Mouse (Mus musculus): ENCODE measurements at regions not wholly inside any gene's neighbourhood (a gene's known extent, or its start where the extent isn't known, plus 50 kb on each side); places are given as distances from the start of the nearest gene placed in this dataset.
A peak's percentile ranks its signal among the peaks of the same experiment; 100 is the strongest.

DNA sequence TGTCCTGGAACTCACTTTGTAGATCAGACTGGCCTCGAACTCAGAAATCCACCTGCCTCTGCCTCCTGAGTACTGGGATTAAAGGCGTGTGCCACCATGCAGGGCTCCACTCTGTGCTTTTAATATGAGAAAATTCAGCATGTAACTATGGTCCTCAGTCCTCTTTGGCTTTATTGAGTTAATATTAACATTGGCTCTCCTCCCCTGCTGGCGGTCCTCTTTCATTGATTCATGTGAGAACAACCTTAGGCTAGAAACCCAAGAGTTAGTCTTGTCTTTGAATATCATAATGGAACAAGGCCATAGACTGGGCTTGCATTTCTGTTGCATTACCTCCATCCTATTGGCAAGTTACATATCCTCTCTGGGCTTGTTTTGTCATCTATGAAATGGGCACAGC lies 216.1 kb upstream of the Gmds start:
- Histone ChIP-seq H3K9me3 (ENCODE audit: control insufficient read depth, low read length) (no peaks in the 10 kb centered on the region), H3K4me1 (replicated peaks; ENCODE audit: control insufficient read depth, insufficient read depth) (no peaks in the 10 kb centered on the region), H3K27ac (replicated peaks) (no peak overlapping the region), H3K4me2 (replicated peaks; ENCODE audit: low read depth) (no peak overlapping the region), H3K36me3 (ENCODE audit: control insufficient read depth, insufficient read depth, low read length) (no peaks in the 10 kb centered on the region), H3K27me3 (ENCODE audit: control insufficient read depth, insufficient read depth, low read length) (no peaks in the 10 kb centered on the region), H3K9ac (ENCODE audit: low read length) (no peak overlapping the region), H3K4me3 (ENCODE audit: low read depth, low read length) (no peak overlapping the region)
- 90% methylated on average over 3 of the region's 3 CpGs for WGBS
- DNase-seq (ENCODE audit: low spot score) (no peak), ATAC-seq (ENCODE audit: low FRiP score, low TSS enrichment) (no peak)
- TF ChIP-seq CTCF (IDR thresholded peaks at IDR 0.05; ENCODE audit: low read depth) (no peak), EP300 (optimal IDR thresholded peaks at IDR 0.05) (no peak)

DNA sequence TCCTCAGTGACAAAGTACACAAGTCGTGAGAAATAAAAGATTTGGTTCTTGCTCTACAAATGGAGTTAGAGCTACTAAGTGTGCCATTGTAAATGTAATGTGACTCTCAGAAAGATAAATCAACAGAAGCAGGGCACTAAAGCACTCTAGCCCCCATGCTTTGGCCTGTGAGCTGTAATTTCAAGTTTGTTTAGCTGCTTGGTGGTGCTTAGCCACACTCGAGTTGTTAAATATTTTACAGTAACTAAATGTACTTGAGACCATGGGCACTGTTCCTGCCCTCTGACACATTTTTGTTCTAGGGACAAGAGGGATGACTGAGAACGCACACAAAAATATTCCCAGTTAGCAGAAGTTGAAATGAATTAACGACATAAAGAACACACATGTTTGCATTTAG lies 214.6 kb upstream of the Gmds start:
- ATAC-seq (ENCODE audit: low FRiP score, low TSS enrichment), result no peak
- no peaks in the 10 kb centered on the region for H3K4me1 ChIP-seq (replicated peaks; ENCODE audit: control insufficient read depth, insufficient read depth)
- DNase-seq (ENCODE audit: low spot score), result no peak
- no peak overlapping the region for H3K27ac ChIP-seq (replicated peaks)
- H3K36me3 ChIP-seq (ENCODE audit: control insufficient read depth, insufficient read depth, low read length), result no peaks in the 10 kb centered on the region
- no peak overlapping the region for H3K4me3 ChIP-seq (ENCODE audit: low read depth, low read length)
- no peaks in the 10 kb centered on the region for H3K9me3 ChIP-seq (ENCODE audit: control insufficient read depth, low read length)
- 49% methylated on average over 4 of the region's 4 CpGs for WGBS
- TF ChIP-seq EP300 (optimal IDR thresholded peaks at IDR 0.05), result no peak
- TF ChIP-seq CTCF (IDR thresholded peaks at IDR 0.05; ENCODE audit: low read depth), result no peak
- no peaks in the 10 kb centered on the region for H3K27me3 ChIP-seq (ENCODE audit: control insufficient read depth, insufficient read depth, low read length)
- H3K4me2 ChIP-seq (replicated peaks; ENCODE audit: low read depth), result no peak overlapping the region
- no peak overlapping the region for H3K9ac ChIP-seq (ENCODE audit: low read length)

DNA sequence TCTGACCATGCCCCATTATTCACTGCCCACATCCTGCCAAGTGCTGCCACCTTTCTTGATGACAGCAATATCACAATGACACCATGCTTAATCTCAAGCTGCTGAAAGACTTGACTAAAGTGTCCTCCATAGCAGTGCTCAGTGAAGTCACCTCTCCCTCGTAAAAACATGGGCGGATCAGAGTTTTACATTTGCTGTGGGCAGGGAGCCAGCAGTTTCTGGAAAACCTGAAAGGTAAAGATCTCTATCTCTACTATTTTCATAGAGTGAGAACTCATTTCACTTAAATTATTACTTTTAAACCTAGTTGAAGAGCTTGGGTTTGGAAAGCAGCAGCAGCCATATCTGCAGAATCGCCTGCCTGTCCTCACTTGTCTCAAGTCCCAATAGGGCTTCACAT lies 211.6 kb upstream of the Gmds start:
- DNase-seq (ENCODE audit: low spot score), result no peak

DNA sequence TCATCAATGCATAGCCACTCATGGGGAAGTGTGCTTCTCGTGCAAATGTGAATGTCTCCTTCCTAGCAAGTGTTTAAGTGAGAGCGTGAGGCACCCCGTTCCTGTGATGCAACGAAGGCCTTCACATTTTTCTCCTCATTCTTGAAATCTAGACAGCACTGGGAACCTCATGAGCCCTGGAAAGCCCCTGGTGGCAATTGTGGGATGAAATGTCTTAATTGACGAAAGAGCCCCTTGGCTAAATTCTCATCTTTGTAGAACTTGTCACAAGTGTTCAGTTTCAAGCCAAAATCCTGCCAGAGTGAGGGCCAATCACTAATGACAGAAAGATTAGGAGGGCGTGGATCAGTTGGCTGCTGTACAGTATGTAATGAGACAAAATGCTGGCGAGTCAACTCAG lies 208.6 kb upstream of the Gmds start:
- Histone ChIP-seq H3K4me1 (replicated peaks; ENCODE audit: control insufficient read depth, insufficient read depth) (no peaks in the 10 kb centered on the region), H3K27ac (replicated peaks) (no peak overlapping the region), H3K4me2 (replicated peaks; ENCODE audit: low read depth) (no peak overlapping the region), H3K36me3 (ENCODE audit: control insufficient read depth, insufficient read depth, low read length) (no peaks in the 10 kb centered on the region), H3K9me3 (ENCODE audit: control insufficient read depth, low read length) (no peaks in the 10 kb centered on the region), H3K9ac (ENCODE audit: low read length) (no peak overlapping the region), H3K4me3 (ENCODE audit: low read depth, low read length) (no peak overlapping the region), H3K27me3 (ENCODE audit: control insufficient read depth, insufficient read depth, low read length) (no peaks in the 10 kb centered on the region)
- no peak for TF ChIP-seq CTCF (IDR thresholded peaks at IDR 0.05; ENCODE audit: low read depth)
- no peak for TF ChIP-seq EP300 (optimal IDR thresholded peaks at IDR 0.05)
- 79% methylated on average over 7 of the region's 7 CpGs for WGBS
- ATAC-seq (ENCODE audit: low FRiP score, low TSS enrichment) (no peak), DNase-seq (ENCODE audit: low spot score) (no peak)

More for the DNA sequence above, 211.6 kb upstream of the Gmds start:
- TF ChIP-seq EP300 (optimal IDR thresholded peaks at IDR 0.05) (no peak), CTCF (IDR thresholded peaks at IDR 0.05; ENCODE audit: low read depth) (no peak)
- H3K27ac ChIP-seq (replicated peaks), result no peak overlapping the region
- H3K27me3 ChIP-seq (ENCODE audit: control insufficient read depth, insufficient read depth, low read length), result no peaks in the 10 kb centered on the region
- no peak overlapping the region for H3K4me2 ChIP-seq (replicated peaks; ENCODE audit: low read depth)
- no peaks in the 10 kb centered on the region for H3K4me1 ChIP-seq (replicated peaks; ENCODE audit: control insufficient read depth, insufficient read depth)
- H3K9ac ChIP-seq (ENCODE audit: low read length), result no peak overlapping the region
- no peaks in the 10 kb centered on the region for H3K9me3 ChIP-seq (ENCODE audit: control insufficient read depth, low read length)
- ATAC-seq (ENCODE audit: low FRiP score, low TSS enrichment), result no peak
- no peak overlapping the region for H3K4me3 ChIP-seq (ENCODE audit: low read depth, low read length)
- WGBS, result 60% methylated on average over 3 of the region's 3 CpGs
- no peaks in the 10 kb centered on the region for H3K36me3 ChIP-seq (ENCODE audit: control insufficient read depth, insufficient read depth, low read length)

DNA sequence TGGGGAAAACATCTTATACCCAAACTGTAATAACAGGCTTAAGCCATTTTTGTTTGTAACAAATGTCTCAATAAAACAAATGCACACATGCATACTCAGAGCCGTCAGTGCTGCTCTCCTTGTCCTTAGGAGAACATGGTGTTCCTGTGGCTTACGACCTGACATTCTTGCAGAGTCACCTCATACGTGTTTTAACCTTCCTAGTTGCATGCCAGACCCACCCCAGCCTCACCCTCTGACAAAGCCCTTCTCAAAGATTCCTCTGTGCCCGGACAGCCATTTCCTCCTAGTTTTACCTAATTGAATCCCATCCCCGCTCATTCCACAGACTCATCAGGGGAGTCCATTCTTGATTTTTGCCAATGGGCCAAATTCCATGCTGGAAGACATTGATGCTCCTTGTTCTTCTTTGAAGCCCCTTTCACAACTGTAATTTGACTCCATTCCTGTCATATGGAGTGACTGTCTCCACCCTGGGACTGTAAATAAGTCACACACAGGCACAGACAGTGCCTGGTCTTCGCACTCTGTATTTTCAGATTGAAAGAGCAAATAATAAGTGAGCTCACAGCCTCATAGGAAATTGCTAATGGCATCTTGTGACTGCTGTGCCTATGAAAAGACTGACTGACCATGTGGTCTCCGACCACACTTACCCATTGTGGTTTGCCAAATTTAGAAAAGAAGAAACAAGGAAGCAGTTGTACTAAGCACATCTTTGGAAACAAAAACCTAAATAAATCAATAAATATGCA lies 206.6 kb upstream of the Gmds start:
- H3K4me3 ChIP-seq (ENCODE audit: low read depth, low read length), result no peak overlapping the region
- H3K4me1 ChIP-seq (replicated peaks; ENCODE audit: control insufficient read depth, insufficient read depth), result no peaks in the 10 kb centered on the region
- ATAC-seq (ENCODE audit: low FRiP score, low TSS enrichment), result no peak
- H3K27ac ChIP-seq (replicated peaks), result no peak overlapping the region
- no peak overlapping the region for H3K4me2 ChIP-seq (replicated peaks; ENCODE audit: low read depth)
- no peak for TF ChIP-seq CTCF (IDR thresholded peaks at IDR 0.05; ENCODE audit: low read depth)
- peak; percentile 61 for TF ChIP-seq EP300 (optimal IDR thresholded peaks at IDR 0.05)
- 61% methylated on average over 7 of the region's 7 CpGs for WGBS
- no peak overlapping the region for H3K9ac ChIP-seq (ENCODE audit: low read length)
- H3K9me3 ChIP-seq (ENCODE audit: control insufficient read depth, low read length), result no peaks in the 10 kb centered on the region
- H3K27me3 ChIP-seq (ENCODE audit: control insufficient read depth, insufficient read depth, low read length), result no peaks in the 10 kb centered on the region
- no peaks in the 10 kb centered on the region for H3K36me3 ChIP-seq (ENCODE audit: control insufficient read depth, insufficient read depth, low read length)
- DNase-seq (ENCODE audit: low spot score), result no peak

DNA sequence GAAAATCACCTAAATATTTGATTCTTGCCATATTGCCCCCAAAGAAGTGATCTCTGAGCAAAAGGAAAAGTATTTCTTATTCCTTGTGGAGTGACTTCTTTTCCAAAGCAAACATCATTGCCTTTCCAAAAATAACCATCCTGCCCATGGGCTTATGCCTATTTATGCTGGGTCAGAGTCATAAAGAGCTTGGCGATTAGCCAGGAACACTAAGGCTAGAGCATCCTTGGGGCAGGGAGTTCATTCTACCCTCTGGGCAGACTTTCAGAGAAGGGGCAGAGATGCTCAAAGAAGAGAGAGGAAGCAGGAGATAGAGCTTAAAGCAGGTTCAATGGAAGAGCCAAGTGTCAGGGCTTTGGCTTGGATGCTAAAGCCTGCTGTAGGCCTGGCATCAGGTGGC lies 203.1 kb upstream of the Gmds start:
- Histone ChIP-seq H3K36me3 (ENCODE audit: control insufficient read depth, insufficient read depth, low read length) (no peaks in the 10 kb centered on the region), H3K9ac (ENCODE audit: low read length) (no peak overlapping the region), H3K27ac (replicated peaks) (no peak overlapping the region), H3K9me3 (ENCODE audit: control insufficient read depth, low read length) (no peaks in the 10 kb centered on the region), H3K4me2 (replicated peaks; ENCODE audit: low read depth) (no peak overlapping the region), H3K4me3 (ENCODE audit: low read depth, low read length) (no peak overlapping the region), H3K27me3 (ENCODE audit: control insufficient read depth, insufficient read depth, low read length) (no peaks in the 10 kb centered on the region), H3K4me1 (replicated peaks; ENCODE audit: control insufficient read depth, insufficient read depth) (no peaks in the 10 kb centered on the region)
- 93% methylated on average over 1 of the region's 1 CpGs for WGBS
- DNase-seq (ENCODE audit: low spot score), result no peak
- ATAC-seq (ENCODE audit: low FRiP score, low TSS enrichment), result no peak
- TF ChIP-seq CTCF (IDR thresholded peaks at IDR 0.05; ENCODE audit: low read depth), result no peak
- TF ChIP-seq EP300 (optimal IDR thresholded peaks at IDR 0.05), result no peak

All from stomach, postnatal 0 days (tissue).